Mouse (Mus musculus) mouse trophoblast stem cell (cell line): ENCODE data around the gene Dnajb4.

Source experiments
- in situ Hi-C, 2 experiments: fragments of 300-500 bp; cut with MseI, MboI; formaldehyde crosslinking; loops; 2 replicates in 1 of 2; 3 replicates in 1 of 2; pipeline ENCODE4 v1.15.1; 2025

Gene Dnajb4

DNA sequence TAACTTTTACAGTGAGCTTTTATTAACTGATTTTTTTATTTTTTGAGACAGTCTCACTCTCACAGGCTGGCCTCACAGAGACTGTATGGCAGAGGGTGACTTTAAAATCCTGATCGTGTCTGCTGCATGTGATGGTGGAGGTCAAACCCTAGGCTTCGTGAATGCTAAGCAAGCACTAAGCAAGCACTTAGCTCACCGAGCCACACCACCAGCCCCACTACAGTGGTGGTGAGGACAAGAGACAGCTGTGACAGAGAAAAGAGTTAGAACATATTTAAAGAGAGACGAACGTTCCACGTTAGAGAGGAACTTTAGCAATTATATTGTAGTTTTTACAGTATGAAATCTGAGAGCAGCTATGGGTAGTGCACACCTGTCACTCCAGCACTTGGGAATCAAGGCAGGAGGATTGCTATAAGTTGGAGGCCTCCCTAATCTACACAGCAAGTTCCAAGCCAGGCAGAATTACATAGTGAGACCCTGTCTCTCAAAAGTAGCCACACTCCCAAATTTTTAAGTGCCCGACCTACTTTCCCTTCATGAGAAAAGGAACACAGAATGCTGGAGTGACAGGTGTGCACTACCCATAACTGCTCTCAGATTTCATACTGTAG lies 37.7 kb downstream of the Dnajb4 start:
- in situ Hi-C loops: no loop called here

DNA sequence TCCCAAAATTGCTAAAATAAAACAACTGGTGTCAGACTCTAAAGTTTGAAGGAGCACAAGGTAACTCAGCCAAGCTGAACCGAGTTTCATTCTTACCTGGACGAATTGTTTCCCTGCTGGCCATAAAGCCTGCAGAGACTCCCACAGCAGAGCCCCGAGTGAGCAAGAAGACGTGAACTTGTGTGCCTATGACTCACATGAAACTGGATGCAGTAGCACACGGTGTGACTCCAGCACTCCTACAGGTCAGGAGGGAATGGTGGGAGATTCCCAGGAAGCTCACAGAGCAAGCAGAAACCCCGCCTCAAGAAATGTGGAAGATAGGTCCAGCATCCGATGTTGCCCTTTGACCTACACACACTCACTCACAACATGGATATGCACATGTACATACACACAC lies 38.2 kb downstream of the Dnajb4 start:
- in situ Hi-C loops: no loop called here

DNA sequence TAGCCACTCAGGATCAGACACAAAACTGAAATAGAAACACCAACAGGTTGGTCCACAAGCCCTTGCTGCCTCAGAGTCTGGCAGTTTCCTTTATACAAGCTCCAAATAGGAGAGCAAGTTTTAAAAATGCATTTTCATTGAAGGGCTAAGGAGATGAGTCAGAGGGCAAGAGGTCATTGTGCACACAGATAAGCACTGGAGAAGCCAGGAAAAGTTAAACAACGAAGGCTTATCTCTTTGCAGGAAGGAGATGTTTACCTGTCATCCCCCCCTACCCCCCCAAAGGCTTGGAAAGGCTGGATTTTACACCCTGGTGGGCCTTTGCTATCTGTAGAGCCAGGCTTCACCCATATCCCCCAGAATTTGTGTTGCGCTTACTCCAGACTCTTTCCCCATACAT lies 38.9 kb downstream of the Dnajb4 start:
- in situ Hi-C loops: no loop called here

DNA sequence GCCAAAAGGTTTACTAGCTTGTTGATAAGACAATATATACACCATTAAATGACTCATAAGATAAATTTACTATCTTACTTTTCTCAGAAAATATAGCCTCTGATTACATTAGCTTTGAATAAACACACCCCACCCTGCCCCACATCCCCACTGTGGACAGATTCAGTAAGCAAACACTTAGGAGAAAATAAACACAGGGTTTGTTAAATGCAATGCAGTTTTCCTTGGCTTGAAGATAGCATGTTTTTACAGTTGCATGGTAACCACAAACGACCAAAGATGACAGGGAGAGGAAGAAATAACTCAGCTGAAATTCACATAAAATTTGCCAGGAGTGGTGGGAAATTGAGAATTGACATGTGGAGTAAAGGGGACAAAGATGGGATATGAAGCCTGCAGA lies 39.7 kb downstream of the Dnajb4 start:
- in situ Hi-C loops: no loop called here

DNA sequence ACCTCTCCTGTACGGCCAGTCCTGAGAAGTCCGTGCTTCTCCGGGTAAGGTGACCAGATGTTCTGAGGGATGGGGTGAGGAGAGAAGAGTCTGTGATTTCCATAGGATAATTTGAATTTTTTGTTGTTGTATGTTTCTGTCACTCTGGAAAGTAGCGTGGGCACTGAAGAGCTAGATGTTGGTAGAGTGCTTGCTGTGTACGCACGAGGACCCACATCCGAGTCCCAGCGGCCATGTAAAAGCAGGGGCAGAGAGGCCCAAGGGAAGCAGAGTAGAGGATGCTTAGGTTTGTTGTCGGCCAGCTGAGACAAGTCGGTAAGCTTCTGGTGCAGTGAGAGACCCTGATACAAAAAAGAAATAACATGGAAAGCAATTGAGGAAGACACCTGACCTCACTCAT lies 42.1 kb downstream of the Dnajb4 start:
- in situ Hi-C loops: loop anchor here in 1 of 2 experiments (10.0 kb wide), 1 partner anchor 53 kb away; no protein-coding TSS in a partner anchor

DNA sequence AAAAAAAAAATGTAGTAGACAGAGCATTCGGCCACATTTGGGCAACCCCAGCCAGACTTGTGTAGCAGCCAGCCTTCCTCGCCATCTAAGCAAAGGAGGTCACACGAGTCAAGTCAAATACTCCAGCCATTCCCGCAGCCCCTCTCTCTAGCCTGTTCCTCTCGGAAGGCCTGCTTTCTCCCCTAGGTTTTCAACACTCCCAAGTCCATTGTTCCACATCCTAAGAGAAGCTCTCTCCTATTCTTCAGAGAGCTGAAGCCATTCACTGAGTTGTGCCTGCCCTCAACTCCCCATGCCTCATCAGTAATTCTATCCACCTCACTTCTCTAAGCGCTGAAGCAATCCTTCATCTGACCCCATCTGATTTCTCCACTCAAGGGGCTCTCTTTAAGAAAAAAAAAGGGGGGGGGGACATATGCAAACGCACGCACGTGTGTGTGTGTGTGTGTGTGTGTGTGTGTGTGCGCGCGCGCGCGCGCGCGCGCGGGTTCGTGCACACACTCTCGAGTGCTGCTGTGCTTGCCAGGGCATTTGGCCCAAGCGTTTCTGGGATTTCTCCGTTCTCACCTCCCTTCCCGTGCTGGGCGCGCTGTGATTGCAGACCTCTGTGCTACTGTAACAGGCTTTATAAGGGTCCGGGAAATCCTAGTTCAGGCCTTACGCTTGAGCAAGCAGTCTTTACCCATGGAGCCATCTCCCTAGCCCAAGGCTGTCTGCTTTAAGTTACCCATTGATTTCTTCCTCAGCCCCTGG lies 43.2 kb downstream of the Dnajb4 start:
- in situ Hi-C loops: loop anchor here in 1 of 2 experiments (10.0 kb wide), 1 partner anchor 52 kb away; no protein-coding TSS in a partner anchor

DNA sequence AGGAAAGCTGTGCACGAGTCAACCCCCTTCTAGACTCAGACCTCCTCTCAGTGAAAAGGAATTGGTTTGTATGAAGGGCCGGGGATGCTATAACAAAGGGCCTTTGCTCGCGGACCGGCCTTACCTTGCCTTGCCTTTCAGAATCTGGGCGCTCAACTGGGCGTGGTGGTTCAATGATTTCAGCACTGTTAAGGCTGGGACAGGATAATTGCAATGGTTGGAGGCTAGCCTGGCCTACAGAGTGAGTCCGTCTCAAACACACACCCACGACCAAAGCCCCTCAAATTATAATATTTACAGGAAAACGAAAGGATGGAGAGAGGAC lies 44.0 kb downstream of the Dnajb4 start, which contains the start of gene Gipc2:
Gene Gipc2 (minus strand): TSS at position 132 of the 325 bp plus-strand sequence.
- in situ Hi-C loops: loop anchor here in 1 of 2 experiments (10.0 kb wide), 1 partner anchor 51 kb away; no protein-coding TSS in a partner anchor

DNA sequence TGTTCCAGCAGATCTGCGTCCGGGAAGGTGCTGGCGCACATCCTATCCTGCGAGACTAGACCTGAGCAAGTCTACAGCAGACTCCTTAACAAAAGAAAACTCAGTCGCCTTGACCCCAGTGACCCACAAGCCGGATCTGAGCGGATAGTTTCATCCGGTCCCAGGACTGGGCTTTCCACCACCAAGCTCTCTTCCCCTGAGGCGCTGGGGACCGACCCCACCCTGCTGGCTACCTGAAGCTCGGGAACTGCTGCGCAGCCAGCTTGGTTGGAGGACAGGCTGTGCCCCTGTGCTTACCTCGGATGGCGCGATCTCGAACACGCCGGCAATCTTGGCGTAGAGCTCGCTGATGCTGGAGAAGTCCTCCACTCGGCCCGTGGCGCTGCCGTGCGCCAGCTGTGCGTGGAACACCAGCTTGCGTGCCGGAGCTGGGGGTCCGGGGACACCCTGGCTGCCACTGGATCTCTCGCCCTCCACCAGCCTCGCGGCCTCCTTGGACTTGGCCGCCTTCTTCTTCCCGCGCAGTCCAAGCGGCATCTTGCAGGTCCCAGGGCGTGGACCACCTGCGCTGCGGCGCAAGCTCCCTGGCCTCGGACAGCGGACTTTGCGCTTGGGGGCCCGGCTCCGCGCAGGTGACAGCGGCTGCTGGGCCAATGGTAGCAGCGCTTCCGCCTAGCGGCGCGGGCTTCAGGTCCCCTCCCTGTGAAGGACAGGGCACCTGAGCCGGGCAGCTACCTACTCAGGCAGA lies 44.6 kb downstream of the Dnajb4 start:
- in situ Hi-C loops: loop anchor here in 1 of 2 experiments (10.0 kb wide), 1 partner anchor 51 kb away; no protein-coding TSS in a partner anchor

DNA sequence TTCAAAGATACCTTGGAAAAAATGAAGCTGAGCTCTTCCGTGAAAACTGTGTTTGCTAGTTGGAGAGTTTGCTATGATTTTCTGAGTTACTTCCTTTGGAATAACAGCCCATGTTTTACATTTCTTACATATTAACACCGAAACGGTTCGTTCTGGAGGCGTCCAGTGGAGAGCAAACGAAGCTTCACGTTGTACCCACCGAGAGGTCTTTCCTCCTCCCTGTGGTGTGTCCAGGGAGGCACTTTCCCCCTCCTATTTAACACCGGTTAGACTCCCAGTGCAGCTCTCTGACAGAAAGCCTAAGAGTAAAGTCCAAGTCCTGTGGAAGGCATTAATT lies 45.1 kb downstream of the Dnajb4 start:
- in situ Hi-C loops: loop anchor here in 1 of 2 experiments (10.0 kb wide), 1 partner anchor 50 kb away; no protein-coding TSS in a partner anchor

DNA sequence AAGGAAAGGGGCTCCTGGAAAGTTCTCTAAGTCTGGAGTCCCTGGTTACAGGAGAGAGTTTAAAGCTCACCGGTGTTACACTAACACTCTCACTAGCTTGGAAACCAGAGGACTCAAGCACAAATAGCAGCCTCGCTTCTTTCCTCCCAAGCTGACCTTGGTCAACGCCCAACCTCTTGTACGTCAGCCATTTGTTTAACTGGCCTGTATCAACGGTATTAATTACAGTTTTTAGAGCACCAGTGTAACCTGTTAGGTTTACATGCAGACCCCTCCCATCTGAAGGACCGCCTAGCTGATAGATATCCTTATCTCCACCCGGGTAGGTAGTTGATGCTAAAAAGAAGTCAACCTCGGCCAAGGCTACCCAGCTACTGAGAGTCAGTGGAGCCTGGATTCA lies 46.8 kb downstream of the Dnajb4 start:
- in situ Hi-C loops: loop anchor here in 1 of 2 experiments (10.0 kb wide), 1 partner anchor 49 kb away; no protein-coding TSS in a partner anchor

DNA sequence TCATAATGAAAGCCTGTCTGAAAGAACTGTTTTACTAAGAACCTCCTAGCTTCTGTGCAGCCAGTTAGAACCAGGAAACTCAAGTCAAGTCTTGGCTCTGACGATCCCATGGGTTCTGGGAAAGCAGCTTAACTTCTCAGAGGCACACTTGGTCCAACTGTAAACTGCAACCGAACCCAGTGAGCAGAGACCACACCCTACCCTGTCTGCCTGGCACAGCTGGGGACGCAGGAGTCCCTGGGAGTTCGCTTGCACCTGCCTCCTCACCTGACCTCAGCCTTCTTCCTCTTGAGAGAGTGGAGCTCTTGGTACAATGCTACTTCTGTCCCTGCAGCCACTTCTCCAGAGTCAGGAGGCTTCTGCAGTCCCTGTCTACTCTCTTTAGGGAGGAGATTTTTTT lies 49.5 kb downstream of the Dnajb4 start:
- in situ Hi-C loops: loop anchor here in 1 of 2 experiments (10.0 kb wide), 1 partner anchor 46 kb away; no protein-coding TSS in a partner anchor

DNA sequence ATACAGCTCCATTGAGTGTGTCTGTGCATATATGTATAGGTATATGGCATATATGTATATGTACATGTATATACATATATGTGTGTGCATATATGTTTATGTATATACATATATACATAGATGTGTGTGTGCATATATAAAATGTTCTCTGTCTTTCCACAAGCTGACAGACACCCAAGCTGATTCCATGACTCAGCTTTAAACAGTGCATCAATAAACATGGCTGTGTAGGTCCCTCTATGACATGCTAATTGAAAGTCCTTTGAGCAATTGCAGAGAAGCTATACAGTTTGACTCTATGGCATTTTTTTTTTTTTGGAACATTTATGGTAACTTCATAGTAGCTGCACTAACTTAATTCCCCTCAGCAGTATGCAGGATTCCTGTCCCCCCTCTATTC lies 50.8 kb downstream of the Dnajb4 start:
- in situ Hi-C loops: no loop called here

DNA sequence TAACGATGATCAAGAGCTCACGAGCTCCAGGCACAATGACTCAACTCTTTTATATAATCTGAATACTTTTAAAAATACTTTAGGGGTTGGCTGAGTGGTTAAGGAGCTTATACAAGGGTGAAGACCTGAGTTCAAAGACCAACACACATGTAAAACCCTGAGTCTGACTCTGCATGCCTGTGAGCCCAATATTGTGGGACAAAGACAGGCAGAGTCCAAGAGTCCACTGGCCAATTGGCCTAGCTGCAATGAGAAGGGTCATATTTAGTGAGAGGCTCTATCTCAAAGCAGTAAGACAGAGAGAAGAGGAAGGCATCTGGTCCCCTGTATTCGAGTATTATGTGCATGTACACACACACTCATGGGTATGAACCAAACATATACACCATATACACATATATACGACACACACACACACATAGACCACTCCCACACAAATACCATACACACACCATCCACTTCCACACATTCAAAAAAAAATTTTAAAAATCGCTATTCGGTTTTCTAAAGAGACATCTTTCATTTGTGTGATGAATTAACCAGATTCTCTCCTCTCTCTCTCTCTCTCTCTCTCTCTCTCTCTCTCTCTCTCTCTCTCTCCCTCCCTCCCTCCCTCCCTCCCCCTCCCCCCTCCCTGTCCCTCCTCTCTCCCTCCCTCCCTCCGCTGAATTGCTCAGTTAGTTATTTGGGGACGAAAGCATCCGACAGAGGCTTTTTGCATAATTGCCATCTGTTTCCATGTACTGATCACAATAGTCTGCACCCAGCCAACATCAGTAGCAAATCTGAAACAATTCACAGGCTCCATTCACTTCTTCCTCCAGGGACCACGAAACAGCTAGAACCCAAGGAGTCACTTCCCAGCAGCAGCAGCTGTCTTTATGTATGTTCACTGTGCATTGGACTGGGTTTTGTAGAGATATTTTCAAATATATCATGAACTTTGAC lies 51.5 kb downstream of the Dnajb4 start:
- in situ Hi-C loops: no loop called here

DNA sequence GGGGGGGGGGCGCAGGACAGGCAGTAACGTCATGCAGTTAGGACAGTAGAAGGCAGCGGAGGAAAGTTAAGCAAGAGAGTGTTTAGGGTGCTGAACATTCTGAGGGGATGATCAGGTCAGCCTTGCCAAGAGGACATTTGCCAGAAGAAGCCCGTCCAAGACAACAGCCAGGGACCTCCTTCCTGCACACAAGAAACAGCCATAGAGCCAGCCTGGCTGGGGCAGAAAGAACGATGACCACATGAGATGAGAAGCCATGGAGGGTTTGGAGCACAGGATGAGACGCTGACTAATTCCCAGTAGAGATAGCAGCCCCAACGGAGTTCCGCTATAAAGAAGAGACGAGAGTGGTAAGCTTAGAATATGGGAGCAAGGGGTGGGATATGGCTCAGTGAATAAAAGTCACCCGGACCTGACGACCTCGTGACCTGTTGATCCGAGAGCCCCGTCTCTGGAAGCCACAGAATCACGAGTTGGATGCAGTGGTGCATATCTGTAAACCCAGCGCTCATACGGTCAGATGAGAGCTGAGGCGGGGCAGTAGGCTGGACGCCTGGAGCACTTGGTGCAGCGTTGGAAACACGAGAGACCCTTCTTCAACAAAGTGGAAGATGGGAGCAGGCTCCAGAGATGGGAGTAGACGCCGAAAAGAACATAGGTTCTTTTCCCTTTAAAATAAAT lies 53.1 kb downstream of the Dnajb4 start:
- in situ Hi-C loops: no loop called here

DNA sequence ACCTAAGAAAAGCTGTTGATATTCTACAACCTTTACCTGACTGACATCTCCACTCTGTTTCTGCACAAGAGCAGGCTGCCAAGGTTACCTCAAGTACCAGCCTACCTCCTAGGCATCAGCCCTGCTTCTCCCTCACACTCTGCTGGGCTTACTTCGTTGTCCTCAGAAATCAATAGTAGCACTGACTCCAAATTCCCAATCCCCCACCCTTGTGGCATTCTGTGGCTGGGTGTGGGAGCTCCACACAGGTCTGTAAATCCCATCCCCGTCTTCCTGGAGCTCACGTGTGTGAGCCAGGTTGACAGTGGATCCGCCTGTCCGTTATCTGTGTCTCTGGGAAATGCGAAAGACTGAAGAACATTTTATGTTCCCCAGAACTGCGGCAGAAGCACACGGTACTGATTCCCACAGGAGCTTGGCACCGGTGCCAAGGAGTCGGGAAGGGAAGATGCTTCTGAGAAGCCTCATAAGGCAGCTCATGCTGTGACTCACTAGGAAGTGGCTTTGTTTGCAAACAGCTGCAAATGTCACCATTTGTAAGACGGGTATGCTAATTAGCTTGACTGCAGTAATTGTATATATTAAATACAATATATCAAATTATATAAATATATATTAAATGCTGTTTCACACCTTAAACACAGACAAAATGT lies 54.7 kb downstream of the Dnajb4 start:
- in situ Hi-C loops: no loop called here

DNA sequence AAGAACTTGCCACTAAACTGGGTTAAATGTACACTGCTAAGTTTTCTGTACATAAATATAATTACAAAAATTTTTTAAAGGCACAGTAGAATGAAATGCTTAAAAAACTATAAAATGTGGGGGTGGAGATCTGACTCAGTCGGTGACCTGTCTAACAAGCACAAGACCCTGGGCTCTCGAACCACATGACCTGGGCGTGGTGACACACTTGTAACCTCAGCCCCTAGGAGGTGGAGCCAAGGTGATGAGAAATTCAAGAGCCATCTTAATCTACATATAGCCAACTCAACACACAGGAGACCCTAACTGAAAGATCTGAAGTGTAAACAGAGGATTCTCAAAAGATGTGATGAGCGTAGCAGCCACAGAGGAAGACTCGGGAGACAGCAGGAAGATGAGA lies 56.0 kb downstream of the Dnajb4 start:
- in situ Hi-C loops: no loop called here

DNA sequence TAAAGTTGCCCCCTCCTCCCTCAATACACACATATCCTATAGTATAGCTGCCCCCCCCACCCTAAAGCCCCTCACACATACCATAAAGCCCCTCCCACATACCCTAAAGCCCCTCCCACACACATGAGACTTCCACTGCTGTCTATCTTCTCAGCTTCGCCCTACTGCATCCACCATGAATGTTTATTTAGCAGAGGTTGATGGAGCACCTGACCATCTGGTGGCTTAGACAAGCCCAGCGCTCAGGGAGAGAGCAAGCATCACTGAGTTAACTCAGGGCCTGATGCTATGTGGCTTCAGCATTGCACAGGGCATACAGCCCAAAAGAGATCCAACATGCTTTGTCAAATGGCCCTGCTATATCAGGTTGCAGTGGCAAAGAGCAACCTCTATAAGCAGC lies 57.0 kb downstream of the Dnajb4 start:
- in situ Hi-C loops: no loop called here

DNA sequence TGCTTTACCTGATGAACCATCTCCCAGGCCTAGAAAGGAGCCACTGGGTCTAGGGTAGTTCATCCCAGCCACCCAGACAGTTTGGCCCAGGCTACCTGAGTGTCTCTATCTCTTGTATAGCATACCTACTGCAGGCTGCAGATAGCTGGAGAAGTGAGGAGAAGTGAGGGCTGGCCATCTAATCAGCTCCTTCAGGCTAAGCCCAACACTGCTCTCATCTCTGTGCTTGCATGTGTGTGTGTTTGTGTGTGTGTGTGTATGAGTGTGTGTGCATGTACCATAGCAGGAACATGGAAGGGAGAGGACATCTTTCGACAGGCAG lies 57.7 kb downstream of the Dnajb4 start:
- in situ Hi-C loops: no loop called here

DNA sequence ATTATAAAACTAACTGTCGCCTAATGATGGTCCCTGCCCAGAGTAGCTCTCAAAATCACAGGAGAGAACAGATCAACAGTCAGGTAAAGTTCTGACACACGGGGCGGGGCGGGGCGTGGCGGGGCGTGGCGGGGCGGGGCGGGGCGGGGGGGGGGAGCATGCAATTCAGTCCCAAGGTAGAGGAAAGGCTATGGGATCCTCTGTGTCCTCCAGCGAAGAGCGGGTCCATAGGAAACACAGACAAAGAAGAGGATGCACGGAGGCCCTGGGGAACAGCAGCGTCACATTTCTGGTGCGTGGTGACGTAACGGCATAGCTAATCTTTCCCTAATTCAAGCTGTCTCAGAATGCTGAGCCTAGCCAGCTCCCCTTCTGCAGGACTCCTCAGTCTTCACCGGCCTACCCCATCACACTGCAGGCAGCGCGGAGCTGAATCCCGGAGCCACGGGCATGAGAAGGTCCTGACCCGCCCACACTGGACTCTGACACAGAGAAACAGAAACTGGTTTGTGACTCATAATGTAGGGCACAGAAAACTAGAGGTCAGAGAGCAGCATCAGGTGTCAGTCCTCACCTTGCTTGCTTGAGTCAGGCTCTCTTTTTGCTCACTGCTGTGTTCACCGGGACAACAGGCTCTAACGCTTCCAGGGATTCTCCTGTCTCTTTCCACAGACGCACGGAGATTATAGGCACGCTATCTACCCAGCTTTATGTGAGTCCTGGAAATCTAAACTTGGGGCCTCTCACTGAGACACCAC lies 58.2 kb downstream of the Dnajb4 start:
- in situ Hi-C loops: no loop called here

DNA sequence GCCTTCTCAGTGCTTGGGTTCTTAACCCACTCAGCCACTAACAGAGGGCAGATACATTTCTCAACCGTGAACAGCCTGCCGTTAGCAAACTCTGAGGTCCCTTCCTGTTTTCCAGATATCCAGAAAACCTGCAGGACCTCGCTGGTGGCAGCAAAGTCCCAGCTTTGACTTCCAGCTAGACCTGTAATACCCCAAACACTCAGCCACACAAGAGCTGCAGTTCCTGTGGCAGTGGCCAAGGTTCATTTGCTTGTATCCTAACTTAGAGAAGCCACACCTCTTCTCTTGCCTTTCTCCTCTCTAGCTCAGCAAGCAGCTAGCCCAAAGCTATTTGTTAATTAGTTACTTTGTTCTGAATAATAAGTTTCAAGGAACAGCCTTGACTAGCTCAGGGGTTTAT lies 60.2 kb downstream of the Dnajb4 start:
- in situ Hi-C loops: no loop called here
